Mouse (Mus musculus) hindbrain, embryonic 14.5 days (tissue): ENCODE data around the gene Plxna4. TPM values are rescaled to one million over a fixed set of nuclear protein-coding genes. Genes with fewer than 3 reads are reported as not detected.
A peak's percentile ranks its signal among the peaks of the same experiment; 100 is the strongest.

ENCODE experiments used
- ATAC-seq: fragments of 200-750 bp; cut with Nextera tagmentation; 2 replicates; pipeline ENCODE4 v1.8.0; 2017; ENCODE audit warnings: moderate number of reproducible peaks, mild to moderate bottlenecking, moderate TSS enrichment, moderate library complexity; ENCODE audit not compliant: low FRiP score
- DNase-seq: peaks from one replicate; pipeline ENCODE4 v3.0.0-alpha.2; 2015; ENCODE audit warnings: low spot score
- H3K27ac ChIP-seq: fragments of 300-500 bp; sonication (generic); 2 replicates; pipeline ENCODE4 v1.5.1; 2014; ENCODE audit warnings: mild to moderate bottlenecking, moderate library complexity
- H3K27me3 ChIP-seq: fragments of 300-500 bp; sonication (generic); 2 replicates; pipeline ENCODE4 v1.6.1; 2014; ENCODE audit warnings: mild to moderate bottlenecking, low read length, mixed read lengths; ENCODE audit not compliant: control insufficient read depth, insufficient read depth
- H3K36me3 ChIP-seq: fragments of 300-500 bp; sonication (generic); replicated peaks from 2 replicates; pipeline ENCODE4 v1.6.1; 2014; ENCODE audit not compliant: control insufficient read depth, insufficient read depth
- H3K4me1 ChIP-seq: fragments of 300-500 bp; sonication (generic); replicated peaks from 2 replicates; pipeline ENCODE4 v1.6.1; 2014; ENCODE audit warnings: antibody characterized with exemption, low read length, mixed read lengths; ENCODE audit not compliant: control insufficient read depth, insufficient read depth
- H3K4me2 ChIP-seq: fragments of 300-500 bp; sonication (generic); replicated peaks from 2 replicates; pipeline ENCODE4 v1.6.1; 2014; ENCODE audit warnings: mild to moderate bottlenecking, moderate library complexity
- H3K4me3 ChIP-seq: fragments of 300-500 bp; sonication (generic); replicated peaks from 2 replicates; pipeline ENCODE4 v1.5.1; 2014; ENCODE audit warnings: mild to moderate bottlenecking, low read length
- H3K9ac ChIP-seq: fragments of 300-500 bp; sonication (generic); 2 replicates; pipeline ENCODE4 v1.6.1; 2014
- H3K9me3 ChIP-seq: fragments of 300-500 bp; sonication (generic); 2 replicates; pipeline ENCODE4 v1.6.1; 2016; ENCODE audit warnings: low read length; ENCODE audit not compliant: control insufficient read depth
- WGBS: fragments of 180-500 bp; shearing (Covaris S2); extraction: QIAGEN DNeasy Blood & Tissue Kit; methylation state at CpG from one replicate; pipeline ENCODE4 v1.1.7; 2014; 5-methylcytosine and 5-hydroxymethylcytosine counted together
- polyA plus RNA-seq: library from polyadenylated mRNA; unstranded; fragments of >200 nt; fragmentation: Nextera tagmentation; extraction: Ambion mirVana; gene quantifications from 2 replicates; pipeline ENCODE4 v1.2.1, GENCODE M21; 2014

Gene Plxna4
- polyA plus RNA-seq, 1 experiment from 2014 or later, result 25.7 TPM

GRCm38 (mm10) chr6:32212439-32212838 is 375.6 kb downstream of the Plxna4 start:
- Histone ChIP-seq H3K4me3 (no peak overlapping the region), H3K4me1 (no peaks in the 10 kb centered on the region), H3K27ac (no peak overlapping the region), H3K4me2 (no peak overlapping the region), H3K9ac (no peak overlapping the region), H3K27me3 (no peaks in the 10 kb centered on the region), H3K9me3 (no peaks in the 10 kb centered on the region), H3K36me3 (peaks cover 21% of the 10 kb centered on the region; the same call in 1 of the 2 replicates)
- DNase-seq, result no peak
- WGBS, result 41% methylated on average over 4 of the region's 4 CpGs
- ATAC-seq, result no peak

- Histone ChIP-seq H3K27ac (no peak overlapping the region), H3K9ac (no peak overlapping the region), H3K4me2 (no peak overlapping the region), H3K4me1 (no peaks in the 10 kb centered on the region), H3K27me3 (no peaks in the 10 kb centered on the region), H3K36me3 (peaks cover 27% of the 10 kb centered on the region; the same call in 1 of the 2 replicates), H3K9me3 (no peaks in the 10 kb centered on the region), H3K4me3 (no peak overlapping the region)
- DNase-seq (no peak), ATAC-seq (no peak)
- WGBS, result 73% methylated on average over 7 of the region's 7 CpGs
These were observed 377.9 kb downstream of the Plxna4 start for GRCm38 (mm10) chr6:32210139-32210538.

DNA sequence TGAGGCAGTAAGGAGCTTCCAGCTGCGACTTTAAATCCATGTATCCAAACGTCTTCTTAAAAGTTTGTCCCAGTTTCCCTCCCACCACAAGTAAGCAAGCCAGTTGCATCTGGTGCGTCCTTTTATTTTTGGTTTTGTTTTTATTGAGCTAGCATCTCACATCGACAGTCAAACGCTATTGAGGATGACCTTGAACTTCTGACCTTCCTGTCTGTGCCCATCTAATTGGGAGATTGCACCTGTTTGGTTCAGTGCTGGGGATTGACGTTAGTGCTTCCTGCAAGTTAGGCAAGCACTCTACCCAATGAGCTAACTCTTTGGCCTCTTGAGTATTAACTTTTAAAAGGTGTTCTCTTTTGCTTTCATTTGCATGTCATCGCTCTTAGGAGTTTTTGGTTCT is 379.0 kb downstream of the Plxna4 start:
- Histone ChIP-seq H3K27me3 (no peaks in the 10 kb centered on the region), H3K36me3 (peaks cover 15% of the 10 kb centered on the region; the same call in 1 of the 2 replicates), H3K4me1 (no peaks in the 10 kb centered on the region; the same call in 1 of the 2 replicates), H3K9me3 (no peaks in the 10 kb centered on the region), H3K9ac (no peak overlapping the region), H3K4me3 (no peak overlapping the region), H3K4me2 (no peak overlapping the region), H3K27ac (no peak overlapping the region)
- WGBS, result 87% methylated on average over 7 of the region's 7 CpGs
- DNase-seq (no peak), ATAC-seq (no peak)

- H3K36me3 ChIP-seq, result peaks cover 21% of the 10 kb centered on the region; the same call in 1 of the 2 replicates
- DNase-seq (no peak), ATAC-seq (no peak)
- WGBS, result 80% methylated on average over 4 of the region's 4 CpGs
- no peak overlapping the region for H3K27ac ChIP-seq
- no peaks in the 10 kb centered on the region for H3K27me3 ChIP-seq
- H3K4me3 ChIP-seq, result no peak overlapping the region
- no peak overlapping the region for H3K9ac ChIP-seq
- H3K4me1 ChIP-seq, result peaks cover 11% of the 10 kb centered on the region
- H3K4me2 ChIP-seq, result no peak overlapping the region
- no peaks in the 10 kb centered on the region for H3K9me3 ChIP-seq
These were observed 383.7 kb downstream of the Plxna4 start for GRCm38 (mm10) chr6:32204253-32204652.

DNA sequence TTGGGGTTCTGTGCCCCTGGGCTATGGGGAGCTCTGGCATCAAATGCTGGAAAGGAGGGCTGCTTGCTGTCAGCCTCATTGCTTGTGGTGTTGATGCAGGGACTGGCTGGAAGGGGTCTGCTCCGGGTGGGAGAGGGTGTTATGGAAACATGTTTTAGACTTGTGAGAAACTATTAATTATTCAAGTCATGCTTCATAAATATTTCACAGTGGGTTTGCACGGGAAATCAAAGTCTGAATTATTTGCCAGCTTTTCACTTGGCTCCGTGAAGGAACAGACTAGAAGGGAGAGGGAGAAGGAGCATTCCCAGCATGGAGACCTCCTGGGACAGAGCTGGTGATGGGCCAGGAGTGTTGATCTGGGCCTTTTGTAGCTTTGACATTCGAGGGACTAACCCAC is 384.6 kb downstream of the Plxna4 start:
- ATAC-seq (peak; percentile 62; the same call in 1 of the 2 replicates), DNase-seq (no peak)
- Histone ChIP-seq H3K4me3 (no peak overlapping the region), H3K9me3 (no peaks in the 10 kb centered on the region), H3K27ac (peak overlapping the region; percentile 48), H3K27me3 (no peaks in the 10 kb centered on the region), H3K4me2 (no peak overlapping the region), H3K36me3 (peaks cover 21% of the 10 kb centered on the region; the same call in 1 of the 2 replicates), H3K9ac (no peak overlapping the region), H3K4me1 (peaks cover 11% of the 10 kb centered on the region)
- WGBS, result 35% methylated on average over 4 of the region's 4 CpGs

DNA sequence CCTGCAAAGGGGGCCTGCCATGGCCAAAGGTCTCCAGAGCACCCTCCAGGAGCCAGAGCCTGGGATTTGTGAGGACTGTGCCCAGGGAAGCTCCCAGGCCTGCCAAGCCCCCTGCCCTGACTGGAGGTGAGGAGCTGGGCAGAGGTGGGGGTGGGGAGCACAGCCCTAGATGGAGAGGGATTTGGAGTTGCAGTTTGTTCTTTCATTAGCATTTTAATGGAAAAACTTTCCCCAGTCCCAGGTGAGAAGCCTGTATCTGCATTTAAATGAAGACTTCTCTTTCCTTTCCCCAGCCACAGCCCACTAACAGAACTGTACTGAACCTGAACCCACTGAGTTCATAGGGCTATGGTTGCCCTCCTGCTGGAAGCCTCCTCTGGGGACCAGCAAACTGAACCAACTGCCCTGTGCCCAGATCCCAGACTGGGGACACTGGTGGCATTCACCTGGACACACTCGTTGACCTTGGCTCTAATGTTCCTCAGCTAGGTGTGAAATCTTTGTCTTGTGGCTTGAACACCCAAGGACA is 385.3 kb downstream of the Plxna4 start:
- DNase-seq, result no peak
- Histone ChIP-seq H3K4me2 (no peak overlapping the region), H3K27me3 (no peaks in the 10 kb centered on the region), H3K4me1 (peaks cover 11% of the 10 kb centered on the region), H3K4me3 (no peak overlapping the region), H3K9ac (no peak overlapping the region), H3K27ac (peak overlapping the region; percentile 48), H3K36me3 (peaks cover 28% of the 10 kb centered on the region; the same call in 1 of the 2 replicates), H3K9me3 (no peaks in the 10 kb centered on the region)
- ATAC-seq, result no peak
- 64% methylated on average over 1 of the region's 1 CpGs for WGBS

GRCm38 (mm10) chr6:32201506-32201905 is 386.5 kb downstream of the Plxna4 start:
- H3K27me3 ChIP-seq, result no peaks in the 10 kb centered on the region
- no peak overlapping the region for H3K27ac ChIP-seq
- H3K9me3 ChIP-seq, result no peaks in the 10 kb centered on the region
- no peak overlapping the region for H3K4me2 ChIP-seq
- H3K4me3 ChIP-seq, result no peak overlapping the region
- peaks cover 11% of the 10 kb centered on the region for H3K4me1 ChIP-seq
- no peak for DNase-seq
- no peak overlapping the region for H3K9ac ChIP-seq
- peaks cover 31% of the 10 kb centered on the region; the same call in 1 of the 2 replicates for H3K36me3 ChIP-seq
- no peak for ATAC-seq

- DNase-seq (no peak), ATAC-seq (no peak)
- H3K9ac ChIP-seq, result no peak overlapping the region
- H3K4me2 ChIP-seq, result no peak overlapping the region
- H3K4me1 ChIP-seq, result peaks cover 11% of the 10 kb centered on the region
- peaks cover 32% of the 10 kb centered on the region; the same call in 1 of the 2 replicates for H3K36me3 ChIP-seq
- no peaks in the 10 kb centered on the region for H3K27me3 ChIP-seq
- H3K4me3 ChIP-seq, result no peak overlapping the region
- 78% methylated on average over 2 of the region's 2 CpGs for WGBS
- H3K27ac ChIP-seq, result no peak overlapping the region
- no peaks in the 10 kb centered on the region for H3K9me3 ChIP-seq
These were observed 388.4 kb downstream of the Plxna4 start for GRCm38 (mm10) chr6:32199616-32200015.

DNA sequence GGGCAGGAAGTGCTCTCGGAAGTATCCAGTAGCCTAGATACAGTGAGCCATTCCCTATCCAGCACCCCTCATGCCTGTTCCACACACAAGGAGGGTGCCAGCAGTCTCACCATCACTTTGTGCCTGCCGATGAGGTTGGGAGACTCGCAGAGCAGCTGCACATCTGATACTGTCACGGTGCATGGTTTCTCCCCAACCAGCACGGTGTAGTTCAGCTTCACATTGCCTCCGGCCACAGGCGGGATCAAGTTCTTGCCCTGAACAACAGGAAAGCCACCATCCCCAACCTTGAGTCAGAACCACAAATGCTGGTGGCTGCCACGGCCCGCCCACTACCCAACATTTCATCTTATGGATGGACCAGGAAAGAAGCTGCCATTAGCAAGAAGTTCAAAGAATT is 391.1 kb downstream of the Plxna4 start:
- no peaks in the 10 kb centered on the region for H3K4me1 ChIP-seq
- 93% methylated on average over 9 of the region's 9 CpGs for WGBS
- no peak overlapping the region for H3K4me2 ChIP-seq
- no peaks in the 10 kb centered on the region for H3K27me3 ChIP-seq
- H3K9me3 ChIP-seq, result no peaks in the 10 kb centered on the region
- H3K36me3 ChIP-seq, result peaks cover 55% of the 10 kb centered on the region
- H3K9ac ChIP-seq, result no peak overlapping the region
- H3K4me3 ChIP-seq, result no peak overlapping the region
- ATAC-seq (no peak), DNase-seq (no peak)
- H3K27ac ChIP-seq, result no peak overlapping the region

GRCm38 (mm10) chr6:32193046-32193445 is 394.9 kb downstream of the Plxna4 start:
- no peaks in the 10 kb centered on the region for H3K27me3 ChIP-seq
- ATAC-seq, result no peak
- DNase-seq, result no peak
- peaks cover 63% of the 10 kb centered on the region for H3K36me3 ChIP-seq
- H3K4me3 ChIP-seq, result no peak overlapping the region
- no peaks in the 10 kb centered on the region for H3K4me1 ChIP-seq
- no peaks in the 10 kb centered on the region for H3K9me3 ChIP-seq
- no peak overlapping the region for H3K9ac ChIP-seq
- H3K27ac ChIP-seq, result no peak overlapping the region
- no peak overlapping the region for H3K4me2 ChIP-seq
- 71% methylated on average over 2 of the region's 2 CpGs for WGBS
